Mouse (Mus musculus): ENCODE data around the gene Slc12a3. TPM values are rescaled to one million over a fixed set of nuclear protein-coding genes. Genes with fewer than 3 reads are reported as not detected.

Gene Slc12a3
- under 1 TPM; 0.24 to 0.37 TPM for total RNA-seq (2023)

DNA sequence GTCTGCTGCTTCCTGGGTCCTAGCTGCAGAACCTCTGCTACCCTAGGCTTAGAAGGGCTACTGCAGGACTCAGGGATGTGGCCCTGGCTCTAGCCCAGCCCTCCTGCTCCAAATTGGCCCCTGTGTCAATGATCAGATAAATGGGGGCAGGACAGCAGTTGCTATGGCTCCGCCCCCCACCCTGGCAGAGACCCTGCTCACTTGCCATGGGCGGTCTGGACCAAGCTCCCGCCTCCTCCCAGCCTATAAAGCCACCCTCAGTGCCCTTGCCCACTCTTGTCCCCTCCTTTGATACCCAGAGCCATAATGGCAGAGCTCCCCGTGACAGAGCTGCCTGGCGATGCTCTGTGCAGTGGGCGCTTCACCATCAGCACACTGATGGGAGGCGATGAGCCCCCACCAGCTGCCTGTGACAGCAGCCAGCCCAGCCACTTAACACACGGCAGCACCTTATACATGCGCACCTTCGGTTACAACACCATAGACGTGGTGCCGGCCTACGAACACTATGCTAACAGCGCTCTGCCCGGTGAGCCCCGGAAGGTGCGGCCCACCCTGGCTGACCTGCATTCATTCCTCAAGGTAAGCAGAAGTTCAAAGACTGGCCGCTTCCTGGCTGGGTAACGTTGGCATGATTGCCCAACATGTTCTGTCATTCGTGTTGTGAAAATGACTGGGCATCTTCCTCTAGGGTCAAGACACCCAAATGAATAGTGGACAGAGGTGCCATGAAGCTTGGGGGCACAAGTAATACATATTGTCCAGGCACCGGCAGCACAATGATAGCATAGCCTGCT lies at the start of gene Slc12a3:
Gene Slc12a3 (plus strand): TSS at position 270 of the 797 bp plus-strand sequence.

GRCm38 (mm10) chr8:94386214-94387026 lies 57.4 kb downstream of the Slc12a3 start, which contains the start of gene Herpud1:
Herpud1 (plus strand) TSS chr8:94386438.

Other genes with a start within 250 kb of the Slc12a3 start
- 1 to 10 TPM; 3.2 to 7.7 TPM for gene Bbs2, start 230.3 kb upstream of the Slc12a3 start, total RNA-seq (2023)
- not detected for gene Mt4, start 192.0 kb upstream of the Slc12a3 start, total RNA-seq (2023)
- not detected for gene Mt3, start 176.6 kb upstream of the Slc12a3 start, total RNA-seq (2023)
- gene Mt2, start 156.5 kb upstream of the Slc12a3 start, total RNA-seq (2023): 1 to 10 TPM; 1.5 to 3.4 TPM
- gene Mt1, start 150.1 kb upstream of the Slc12a3 start, total RNA-seq (2023): 100 to 1,000 TPM in 1 of 2 experiments, 10 to 100 TPM in 1; 68.6 to 130 TPM
- 10 to 100 TPM; 13.9 to 16.3 TPM for gene Nup93, start 114.6 kb upstream of the Slc12a3 start, total RNA-seq (2023)
- gene Herpud1, start 57.2 kb downstream of the Slc12a3 start, total RNA-seq (2023): 100 to 1,000 TPM; 282 to 299 TPM
- gene Nlrc5, start 105.2 kb downstream of the Slc12a3 start, total RNA-seq (2023): 10 to 100 TPM; 97.0 to 98.9 TPM
- 1 to 10 TPM; 7.2 to 7.5 TPM for gene Cpne2, start 203.8 kb downstream of the Slc12a3 start, total RNA-seq (2023)